Mouse (Mus musculus) stomach, postnatal 0 days (tissue): Measurements from ENCODE around the gene Nhsl2. TPM values are rescaled to one million over a fixed set of nuclear protein-coding genes. Genes with fewer than 3 reads are reported as not detected.

Experiments
- ATAC-seq: fragments of 200-750 bp; cut with Nextera tagmentation; 2 replicates; pipeline ENCODE4 v1.8.0; 2017; ENCODE audit not compliant: low FRiP score, low TSS enrichment
- DNase-seq: peaks from one replicate; pipeline ENCODE4 v3.0.0-alpha.2; 2016; ENCODE audit warnings: low spot score
- H3K27ac ChIP-seq: fragments of 300-500 bp; sonication (generic); replicated peaks from 2 replicates; pipeline ENCODE4 v1.5.1; 2014; ENCODE audit warnings: mild to moderate bottlenecking, control low read depth
- H3K27me3 ChIP-seq: fragments of 300-500 bp; sonication (generic); 2 replicates; pipeline ENCODE4 v1.6.1; 2014; ENCODE audit warnings: low read length; ENCODE audit not compliant: control insufficient read depth, insufficient read depth
- H3K36me3 ChIP-seq: fragments of 300-500 bp; sonication (generic); 2 replicates; pipeline ENCODE4 v1.6.1; 2014; ENCODE audit warnings: low read length, mixed read lengths; ENCODE audit not compliant: control insufficient read depth, insufficient read depth
- H3K4me1 ChIP-seq: fragments of 300-500 bp; sonication (generic); replicated peaks from 2 replicates; pipeline ENCODE4 v1.6.1; 2014; ENCODE audit warnings: antibody characterized with exemption; ENCODE audit not compliant: control insufficient read depth, insufficient read depth
- H3K4me2 ChIP-seq: fragments of 300-500 bp; sonication (generic); replicated peaks from 2 replicates; pipeline ENCODE4 v1.6.1; 2014; ENCODE audit warnings: low read depth, mild to moderate bottlenecking, control low read depth, moderate library complexity
- H3K4me3 ChIP-seq: fragments of 300-500 bp; sonication (generic); 2 replicates; pipeline ENCODE4 v1.5.1; 2014; ENCODE audit warnings: low read depth, low read length, control low read depth
- H3K9ac ChIP-seq: fragments of 300-500 bp; sonication (generic); 2 replicates; pipeline ENCODE4 v1.6.1; 2014; ENCODE audit warnings: mild to moderate bottlenecking, low read length, control low read depth, mixed read lengths
- H3K9me3 ChIP-seq: fragments of 300-500 bp; sonication (generic); 2 replicates; pipeline ENCODE4 v1.6.1; 2016; ENCODE audit warnings: low read length; ENCODE audit not compliant: control insufficient read depth
- CTCF ChIP-seq: IDR thresholded peaks from 2 replicates; pipeline ENCODE4 v1.5.1; 2016; ENCODE audit warnings: antibody characterized with exemption, low read depth, mild to moderate bottlenecking, moderate library complexity
- EP300 ChIP-seq: optimal IDR thresholded peaks from 2 replicates; pipeline ENCODE3; 2016; ENCODE audit warnings: antibody characterized with exemption
- WGBS: fragments of 180-500 bp; shearing (Covaris S2); extraction: QIAGEN DNeasy Blood & Tissue Kit; methylation state at CpG from one replicate; pipeline ENCODE4 v1.1.7; 2014; 5-methylcytosine and 5-hydroxymethylcytosine counted together
- polyA plus RNA-seq: library from polyadenylated mRNA; unstranded; fragments of >200 nt; fragmentation: Nextera tagmentation; extraction: Ambion mirVana; gene quantifications from 2 replicates; pipeline ENCODE4 v1.2.1, GENCODE M21; 2015

Gene Nhsl2
- polyA plus RNA-seq, 1 experiment from 2014 or later: 2.2 TPM

GRCm38 (mm10) chrX:101930301-101930700, 81.1 kb downstream of the Nhsl2 start:
- no peaks in the 10 kb centered on the region for H3K4me1 ChIP-seq
- no peak for TF ChIP-seq CTCF
- no peak for TF ChIP-seq EP300
- H3K4me3 ChIP-seq: no peak overlapping the region
- no peak overlapping the region for H3K9ac ChIP-seq
- H3K9me3 ChIP-seq: no peaks in the 10 kb centered on the region
- DNase-seq: no peak
- no peak overlapping the region for H3K4me2 ChIP-seq
- WGBS: 91% methylated on average over 6 of the region's 6 CpGs
- no peak for ATAC-seq
- no peaks in the 10 kb centered on the region for H3K27me3 ChIP-seq
- no peaks in the 10 kb centered on the region for H3K36me3 ChIP-seq
- no peak overlapping the region for H3K27ac ChIP-seq

- Histone ChIP-seq H3K4me3 (no peak overlapping the region), H3K36me3 (no peaks in the 10 kb centered on the region), H3K9ac (no peak overlapping the region), H3K27ac (no peak overlapping the region), H3K9me3 (no peaks in the 10 kb centered on the region), H3K27me3 (no peaks in the 10 kb centered on the region), H3K4me2 (no peak overlapping the region), H3K4me1 (no peaks in the 10 kb centered on the region)
- ATAC-seq (no peak), DNase-seq (no peak)
- TF ChIP-seq EP300 (no peak), CTCF (no peak)
- 61% methylated on average over 5 of the region's 5 CpGs for WGBS
Observed at GRCm38 (mm10) chrX:101931016-101931415, 81.8 kb downstream of the Nhsl2 start.

- DNase-seq (peak; percentile 15), ATAC-seq (no peak)
- WGBS: 73% methylated on average over 7 of the region's 7 CpGs
- no peaks in the 10 kb centered on the region for H3K27me3 ChIP-seq
- H3K36me3 ChIP-seq: no peaks in the 10 kb centered on the region
- no peak overlapping the region for H3K9ac ChIP-seq
- no peak overlapping the region for H3K27ac ChIP-seq
- TF ChIP-seq EP300: no peak
- TF ChIP-seq CTCF: no peak
- no peaks in the 10 kb centered on the region for H3K9me3 ChIP-seq
- no peak overlapping the region for H3K4me2 ChIP-seq
- no peaks in the 10 kb centered on the region for H3K4me1 ChIP-seq
- H3K4me3 ChIP-seq: no peak overlapping the region
Observed at GRCm38 (mm10) chrX:101932244-101932643, 83.1 kb downstream of the Nhsl2 start.

- Histone ChIP-seq H3K4me2 (no peak overlapping the region), H3K36me3 (no peaks in the 10 kb centered on the region), H3K4me3 (no peak overlapping the region), H3K27ac (no peak overlapping the region), H3K4me1 (no peaks in the 10 kb centered on the region), H3K9me3 (no peaks in the 10 kb centered on the region), H3K27me3 (no peaks in the 10 kb centered on the region), H3K9ac (no peak overlapping the region)
- ATAC-seq: no peak
- no peak for DNase-seq
- WGBS: 90% methylated on average over 5 of the region's 5 CpGs
- TF ChIP-seq EP300: no peak
- no peak for TF ChIP-seq CTCF
Observed at GRCm38 (mm10) chrX:101933346-101933745, 84.2 kb downstream of the Nhsl2 start.

GRCm38 (mm10) chrX:101935291-101935840, 86.2 kb downstream of the Nhsl2 start:
- 33% methylated on average over 3 of the region's 3 CpGs for WGBS
- Histone ChIP-seq H3K36me3 (no peaks in the 10 kb centered on the region), H3K4me1 (no peaks in the 10 kb centered on the region), H3K9ac (no peak overlapping the region), H3K9me3 (no peaks in the 10 kb centered on the region), H3K27ac (no peak overlapping the region), H3K27me3 (no peaks in the 10 kb centered on the region), H3K4me2 (no peak overlapping the region), H3K4me3 (no peak overlapping the region)
- ATAC-seq: no peak
- DNase-seq: no peak
- no peak for TF ChIP-seq EP300
- TF ChIP-seq CTCF: no peak

GRCm38 (mm10) chrX:101939486-101939885, 90.3 kb downstream of the Nhsl2 start:
- H3K4me1 ChIP-seq: no peaks in the 10 kb centered on the region
- H3K36me3 ChIP-seq: no peaks in the 10 kb centered on the region
- DNase-seq (no peak), ATAC-seq (no peak)
- no peak overlapping the region for H3K4me3 ChIP-seq
- H3K27me3 ChIP-seq: no peaks in the 10 kb centered on the region
- TF ChIP-seq CTCF (no peak), EP300 (no peak)
- WGBS: 93% methylated on average over 5 of the region's 5 CpGs
- H3K27ac ChIP-seq: no peak overlapping the region
- no peak overlapping the region for H3K9ac ChIP-seq
- H3K4me2 ChIP-seq: no peak overlapping the region
- H3K9me3 ChIP-seq: no peaks in the 10 kb centered on the region
